Mouse (Mus musculus) neural tube, embryonic 14.5 days (tissue): ENCODE results near the gene Sdk1. TPM values are rescaled to one million over a fixed set of nuclear protein-coding genes. Genes with fewer than 3 reads are reported as not detected.

Experiments used
- ATAC-seq: fragments of 200-750 bp; cut with Nextera tagmentation; 2 replicates; pipeline ENCODE4 v1.8.0; 2017; ENCODE audit warnings: low read depth, mild to moderate bottlenecking, moderate TSS enrichment, moderate library complexity
- H3K27ac ChIP-seq: fragments of 300-500 bp; sonication (generic); 2 replicates; pipeline ENCODE4 v1.5.1; 2014; ENCODE audit warnings: low read depth, mild to moderate bottlenecking, control low read depth, low read length, moderate library complexity, mixed read lengths
- H3K27me3 ChIP-seq: fragments of 300-500 bp; sonication (generic); 2 replicates; pipeline ENCODE4 v1.6.1; 2014; ENCODE audit warnings: low read length; ENCODE audit not compliant: control insufficient read depth, insufficient read depth
- H3K36me3 ChIP-seq: fragments of 300-500 bp; sonication (generic); 2 replicates; pipeline ENCODE4 v1.6.1; 2014; ENCODE audit warnings: low read length, mixed read lengths; ENCODE audit not compliant: control insufficient read depth, insufficient read depth
- H3K4me1 ChIP-seq: fragments of 300-500 bp; sonication (generic); 2 replicates; pipeline ENCODE4 v1.6.1; 2014; ENCODE audit warnings: low read length; ENCODE audit not compliant: control insufficient read depth, insufficient read depth
- H3K4me2 ChIP-seq: fragments of 300-500 bp; sonication (generic); 2 replicates; pipeline ENCODE4 v1.6.1; 2014; ENCODE audit warnings: mild to moderate bottlenecking, low read depth, low read length, control low read depth
- H3K4me3 ChIP-seq: fragments of 300-500 bp; sonication (generic); 2 replicates; pipeline ENCODE4 v1.5.1; 2014; ENCODE audit warnings: low read depth, low read length, control low read depth, mixed read lengths
- H3K9ac ChIP-seq: fragments of 300-500 bp; sonication (generic); replicated peaks from 2 replicates; pipeline ENCODE4 v1.6.1; 2014; ENCODE audit warnings: low read depth, mild to moderate bottlenecking, control low read depth, low read length, mixed read lengths
- H3K9me3 ChIP-seq: fragments of 300-500 bp; sonication (generic); 2 replicates; pipeline ENCODE4 v1.6.1; 2016; ENCODE audit warnings: low read length; ENCODE audit not compliant: control insufficient read depth
- WGBS: fragments of 180-500 bp; shearing (Covaris S2); extraction: QIAGEN DNeasy Blood & Tissue Kit; methylation state at CpG from one replicate; pipeline ENCODE4 v1.1.7; 2014; 5-methylcytosine and 5-hydroxymethylcytosine counted together
- polyA plus RNA-seq: library from polyadenylated mRNA; unstranded; fragments of >200 nt; fragmentation: Nextera tagmentation; extraction: Ambion mirVana; gene quantifications from 2 replicates; pipeline ENCODE4 v1.2.1, GENCODE M21; 2014

Gene Sdk1
- polyA plus RNA-seq, 1 experiment from 2014 or later: 3.1 TPM

DNA sequence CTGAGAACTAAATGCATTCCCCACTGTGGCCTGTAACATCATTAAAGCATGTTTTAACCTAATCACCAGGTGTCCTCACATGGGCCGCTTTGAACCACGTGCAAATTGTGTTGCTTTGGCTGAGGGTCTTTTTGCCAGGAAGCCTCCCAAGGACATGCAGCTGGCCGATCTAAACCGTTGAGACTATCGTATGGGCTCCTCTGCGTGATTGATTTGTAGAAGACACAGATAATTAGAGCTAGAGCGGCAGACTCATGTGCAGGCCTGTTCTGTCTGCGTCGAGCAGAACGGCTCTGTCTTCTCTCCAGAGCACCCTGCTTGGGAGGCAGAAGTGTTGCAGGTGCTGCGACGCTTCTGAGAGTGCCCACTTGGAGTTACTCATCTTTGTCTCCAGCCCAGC, 453.6 kb downstream of the Sdk1 start:
- no peaks in the 10 kb centered on the region for H3K36me3 ChIP-seq
- ATAC-seq: no peak
- no peaks in the 10 kb centered on the region for H3K27me3 ChIP-seq
- H3K4me3 ChIP-seq: no peak overlapping the region
- no peak overlapping the region for H3K4me2 ChIP-seq
- no peaks in the 10 kb centered on the region for H3K9me3 ChIP-seq
- 41% methylated on average over 12 of the region's 12 CpGs for WGBS
- no peaks in the 10 kb centered on the region for H3K4me1 ChIP-seq
- H3K27ac ChIP-seq: no peak overlapping the region
- no peak overlapping the region for H3K9ac ChIP-seq

DNA sequence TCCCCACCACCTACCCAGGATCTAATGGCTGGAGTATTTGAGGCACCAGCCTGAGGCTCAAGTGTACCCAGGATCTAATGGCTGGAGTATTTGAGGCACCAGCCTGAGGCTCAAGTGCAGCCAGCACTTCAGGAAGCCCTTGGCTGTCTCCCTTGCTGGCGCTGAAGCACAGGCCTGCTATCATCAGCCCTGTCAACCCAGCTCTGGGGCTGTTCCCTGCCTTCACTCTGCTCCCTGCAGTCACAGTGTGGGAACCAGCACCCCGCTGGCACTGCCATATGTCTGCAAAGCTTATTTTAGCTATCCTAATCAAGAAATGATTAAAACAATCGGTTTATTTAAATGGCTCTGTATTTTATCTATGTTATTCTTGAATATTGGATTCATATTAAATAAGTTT, 457.1 kb downstream of the Sdk1 start:
- H3K9ac ChIP-seq: no peak overlapping the region
- ATAC-seq: no peak
- no peaks in the 10 kb centered on the region for H3K36me3 ChIP-seq
- H3K4me3 ChIP-seq: no peak overlapping the region
- H3K27me3 ChIP-seq: no peaks in the 10 kb centered on the region
- H3K4me1 ChIP-seq: no peaks in the 10 kb centered on the region
- H3K4me2 ChIP-seq: no peak overlapping the region
- no peaks in the 10 kb centered on the region for H3K9me3 ChIP-seq
- no peak overlapping the region for H3K27ac ChIP-seq
- WGBS: 59% methylated on average over 3 of the region's 3 CpGs

DNA sequence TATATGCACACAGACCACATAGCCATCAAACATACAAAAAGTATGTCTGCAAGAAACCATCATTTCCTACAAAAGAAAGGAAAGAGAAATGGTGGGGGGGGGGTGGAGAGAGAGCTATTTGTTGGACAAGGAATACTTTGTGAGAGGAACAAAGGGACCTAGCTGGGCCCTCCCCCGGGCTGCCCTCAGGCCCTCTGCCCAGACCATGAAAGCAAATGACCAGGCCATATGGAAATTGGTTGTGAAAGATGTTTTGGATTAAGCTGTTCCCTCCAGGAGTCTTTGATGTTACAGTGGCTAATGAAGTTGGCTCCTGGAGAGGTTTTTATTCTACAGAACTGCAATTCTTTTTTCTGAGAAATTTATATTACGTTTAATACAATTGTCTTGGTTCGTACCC, 479.5 kb downstream of the Sdk1 start:
- ATAC-seq: no peak

DNA sequence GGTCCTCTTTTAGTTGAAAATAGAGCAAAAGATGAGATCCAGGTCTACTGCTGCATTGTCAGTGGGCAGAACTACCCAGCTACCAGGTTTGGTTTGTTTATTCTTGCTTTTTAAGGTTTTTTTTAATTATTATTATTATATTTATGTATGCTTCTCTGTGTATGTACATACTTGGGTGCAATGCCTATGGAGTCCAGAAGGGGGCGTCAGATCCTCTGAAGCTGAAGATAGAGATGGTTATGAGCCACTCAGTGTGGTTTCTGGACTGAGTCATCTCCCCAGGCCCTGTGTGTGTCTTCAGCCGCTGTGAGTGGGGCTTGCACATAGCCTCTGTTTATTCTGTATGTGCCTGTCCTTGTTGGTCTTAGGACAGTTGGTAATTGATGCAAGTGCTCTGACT, 486.7 kb downstream of the Sdk1 start:
- Histone ChIP-seq H3K36me3 (no peaks in the 10 kb centered on the region), H3K27me3 (no peaks in the 10 kb centered on the region), H3K4me3 (no peak overlapping the region), H3K9ac (no peak overlapping the region), H3K9me3 (no peaks in the 10 kb centered on the region), H3K4me2 (no peak overlapping the region), H3K4me1 (0 out of 2 replicates have a peak, but pooled peaks cover 4% of the 10 kb centered on the region), H3K27ac (no peak overlapping the region)
- no peak for ATAC-seq
- WGBS: 63% methylated on average over 2 of the region's 2 CpGs

More for the DNA sequence above, 479.5 kb downstream of the Sdk1 start:
- Histone ChIP-seq H3K36me3 (no peaks in the 10 kb centered on the region), H3K4me3 (no peak overlapping the region), H3K9me3 (no peaks in the 10 kb centered on the region), H3K9ac (no peak overlapping the region), H3K27ac (no peak overlapping the region), H3K4me2 (no peak overlapping the region), H3K4me1 (no peaks in the 10 kb centered on the region), H3K27me3 (no peaks in the 10 kb centered on the region)
- WGBS: 41% methylated on average over 3 of the region's 3 CpGs

DNA sequence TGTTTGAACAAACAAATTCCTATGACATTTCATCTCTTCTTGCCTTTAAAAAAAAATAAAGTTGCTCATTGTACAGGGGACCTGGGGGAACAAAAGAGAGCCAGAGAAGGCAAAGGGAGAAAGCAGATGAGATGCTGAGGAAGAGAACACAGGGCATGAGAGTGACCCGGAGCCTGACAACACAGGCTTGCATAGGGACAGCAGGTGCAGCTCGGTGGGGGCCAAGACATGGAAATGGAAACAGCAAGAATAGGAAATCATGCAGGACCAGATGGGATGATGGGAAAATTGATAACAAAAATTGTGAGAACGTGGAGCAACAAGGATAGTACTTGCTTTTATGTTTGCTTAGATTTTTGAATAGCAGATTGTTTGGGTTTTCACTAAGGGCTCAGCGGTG, 488.7 kb downstream of the Sdk1 start:
- H3K27ac ChIP-seq: no peak overlapping the region
- H3K9me3 ChIP-seq: no peaks in the 10 kb centered on the region
- H3K9ac ChIP-seq: no peak overlapping the region
- no peak for ATAC-seq
- no peak overlapping the region for H3K4me3 ChIP-seq
- H3K36me3 ChIP-seq: no peaks in the 10 kb centered on the region
- WGBS: 52% methylated on average over 4 of the region's 4 CpGs
- H3K27me3 ChIP-seq: no peaks in the 10 kb centered on the region
- H3K4me1 ChIP-seq: 0 out of 2 replicates have a peak, but pooled peaks cover 4% of the 10 kb centered on the region
- H3K4me2 ChIP-seq: no peak overlapping the region

DNA sequence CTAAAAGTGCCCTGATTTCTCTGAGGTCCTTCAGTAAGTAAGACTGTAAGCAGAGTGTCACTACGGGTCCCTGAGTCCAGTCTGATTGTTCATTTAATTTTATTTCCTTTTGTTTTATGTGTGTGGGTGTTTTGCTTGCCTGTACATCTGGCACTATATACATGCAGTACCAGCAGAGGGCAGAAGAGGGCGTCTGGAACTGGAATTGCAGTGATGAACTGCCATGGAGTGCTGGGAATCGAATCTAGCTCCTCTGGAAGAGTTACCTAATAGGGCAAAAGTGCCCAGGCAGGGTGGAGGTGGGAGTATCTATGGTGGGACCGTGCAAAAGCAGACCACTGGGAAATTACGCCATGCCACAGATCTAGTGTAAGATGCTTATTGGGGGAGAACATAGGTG, 497.4 kb downstream of the Sdk1 start:
- Histone ChIP-seq H3K4me2 (no peak overlapping the region), H3K4me1 (no peaks in the 10 kb centered on the region), H3K4me3 (no peak overlapping the region), H3K27me3 (no peaks in the 10 kb centered on the region), H3K36me3 (no peaks in the 10 kb centered on the region), H3K9ac (no peak overlapping the region), H3K27ac (no peak overlapping the region), H3K9me3 (no peaks in the 10 kb centered on the region)
- no peak for ATAC-seq
- WGBS: 78% methylated on average over 5 of the region's 5 CpGs

DNA sequence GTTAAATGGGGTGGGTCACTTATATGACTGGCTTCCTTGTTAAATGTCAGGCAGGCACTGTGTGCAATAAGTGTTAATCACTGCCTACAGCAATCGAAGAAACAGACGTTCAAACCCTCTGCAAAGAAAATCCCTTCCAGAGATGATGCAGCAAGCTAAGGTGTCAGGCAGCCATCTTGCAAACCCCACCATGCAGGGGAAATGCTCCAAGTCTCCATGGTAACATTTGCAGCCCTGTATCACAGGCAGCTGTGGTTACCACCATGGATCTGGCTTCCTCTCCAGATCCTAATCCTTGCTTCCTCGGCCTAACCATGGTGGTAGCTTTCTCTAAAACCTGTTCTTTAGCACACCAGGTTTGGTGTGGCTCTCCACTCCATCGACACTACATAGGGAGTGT, 507.5 kb downstream of the Sdk1 start:
- H3K4me2 ChIP-seq: no peak overlapping the region
- H3K27ac ChIP-seq: no peak overlapping the region
- no peaks in the 10 kb centered on the region for H3K36me3 ChIP-seq
- no peak overlapping the region for H3K4me3 ChIP-seq
- WGBS: 83% methylated on average over 4 of the region's 4 CpGs
- no peaks in the 10 kb centered on the region for H3K27me3 ChIP-seq
- ATAC-seq: no peak
- H3K4me1 ChIP-seq: no peaks in the 10 kb centered on the region
- no peak overlapping the region for H3K9ac ChIP-seq
- no peaks in the 10 kb centered on the region for H3K9me3 ChIP-seq

DNA sequence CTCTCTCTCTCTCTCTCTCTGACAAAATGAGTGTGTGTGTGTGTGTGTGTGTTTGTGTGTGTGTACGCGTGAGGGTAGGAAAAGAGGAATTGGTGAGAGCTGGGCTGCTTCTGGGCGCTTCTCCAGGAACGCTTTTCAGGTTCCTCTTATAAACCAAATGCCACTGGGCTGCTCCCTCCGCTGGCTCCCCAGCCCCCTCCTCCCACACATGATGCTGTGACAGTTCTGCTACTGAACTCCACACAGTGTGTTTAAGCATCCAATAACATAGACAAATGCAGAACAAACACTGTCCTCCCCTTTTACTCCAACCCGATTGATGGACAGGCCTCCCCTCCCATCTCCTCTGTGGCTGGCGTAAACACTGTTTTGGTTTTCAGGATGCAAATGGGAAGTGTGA, 513.0 kb downstream of the Sdk1 start:
- Histone ChIP-seq H3K36me3 (no peaks in the 10 kb centered on the region), H3K9me3 (no peaks in the 10 kb centered on the region), H3K27me3 (no peaks in the 10 kb centered on the region), H3K4me1 (no peaks in the 10 kb centered on the region), H3K27ac (no peak overlapping the region), H3K4me3 (no peak overlapping the region), H3K9ac (no peak overlapping the region), H3K4me2 (peak overlapping the region; percentile 14; the same call in 1 of the 2 replicates)
- WGBS: 21% methylated on average over 7 of the region's 7 CpGs
- no peak; the same call in 1 of the 2 replicates for ATAC-seq

DNA sequence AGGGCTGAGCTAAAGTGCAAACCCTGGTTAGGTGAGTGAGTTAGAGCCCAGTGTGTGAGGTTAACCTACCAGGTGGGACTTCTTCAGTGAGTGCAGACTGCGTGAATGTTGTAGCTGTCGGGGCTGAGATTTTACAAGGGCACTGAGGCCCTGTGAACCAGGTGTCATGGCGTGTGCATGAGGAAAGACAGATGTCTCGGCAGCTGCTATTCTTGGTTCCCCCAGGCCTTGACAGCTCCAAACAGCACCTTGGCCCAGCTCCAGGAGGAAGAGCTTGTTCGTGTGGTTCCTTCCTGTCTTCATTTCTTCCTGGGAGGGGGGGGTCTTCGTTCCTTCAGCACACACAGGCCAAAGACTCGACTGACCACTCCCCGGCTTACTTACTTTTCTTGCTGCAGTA, 517.6 kb downstream of the Sdk1 start:
- no peak overlapping the region for H3K4me3 ChIP-seq
- WGBS: 61% methylated on average over 8 of the region's 8 CpGs
- H3K36me3 ChIP-seq: no peaks in the 10 kb centered on the region
- no peak overlapping the region for H3K4me2 ChIP-seq
- no peak overlapping the region for H3K27ac ChIP-seq
- no peaks in the 10 kb centered on the region for H3K27me3 ChIP-seq
- no peak for ATAC-seq
- H3K9me3 ChIP-seq: no peaks in the 10 kb centered on the region
- H3K4me1 ChIP-seq: no peaks in the 10 kb centered on the region
- no peak overlapping the region for H3K9ac ChIP-seq

DNA sequence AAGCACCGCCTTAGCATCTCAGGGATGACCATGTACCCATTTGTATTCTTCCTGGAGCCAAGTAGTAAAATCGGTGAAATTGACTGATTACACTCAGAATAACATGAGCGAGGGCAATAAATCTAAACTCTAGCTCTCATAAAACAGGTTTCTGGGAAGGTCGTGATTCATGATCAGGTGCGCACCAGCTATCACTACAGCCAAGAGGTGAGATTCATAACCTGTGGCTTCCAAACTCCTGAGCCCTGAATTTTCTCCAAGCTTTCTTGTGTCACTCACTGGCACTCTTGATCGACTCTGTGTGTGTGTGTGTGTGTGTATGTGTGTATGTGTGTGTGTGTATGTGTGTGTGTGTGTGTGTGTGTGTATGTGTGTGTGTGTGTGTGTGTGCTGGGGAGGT, 522.8 kb downstream of the Sdk1 start:
- H3K27me3 ChIP-seq: no peaks in the 10 kb centered on the region
- no peak for ATAC-seq
- no peak overlapping the region for H3K9ac ChIP-seq
- H3K4me2 ChIP-seq: no peak overlapping the region
- no peaks in the 10 kb centered on the region for H3K4me1 ChIP-seq
- WGBS: 87% methylated on average over 6 of the region's 6 CpGs
- H3K36me3 ChIP-seq: no peaks in the 10 kb centered on the region
- no peak overlapping the region for H3K4me3 ChIP-seq
- no peaks in the 10 kb centered on the region for H3K9me3 ChIP-seq
- H3K27ac ChIP-seq: no peak overlapping the region
